Mouse (Mus musculus) Muller cell, postnatal 12 days (primary cell): ENCODE results near the gene Hyal1.

ENCODE experiments used
- DNase-seq: peaks from one replicate; pipeline ENCODE4 v3.0.0-alpha.2; 2015; ENCODE audit errors: inconsistent ontology term

The Hyal1 gene

GRCm38 (mm10) chr9:107617461-107617860 lies 40.7 kb downstream of the Hyal1 start:
- DNase-seq = no peak

GRCm38 (mm10) chr9:107618098-107618497 lies 41.4 kb downstream of the Hyal1 start:
- DNase-seq = no peak

- DNase-seq = peak; percentile 81
Observed at GRCm38 (mm10) chr9:107618778-107619545, 42.2 kb downstream of the Hyal1 start.

- DNase-seq = peak; percentile 89
Observed at GRCm38 (mm10) chr9:107619546-107619879, 42.8 kb downstream of the Hyal1 start.

- peak; percentile 62 for DNase-seq
Observed at GRCm38 (mm10) chr9:107620954-107621353, 44.2 kb downstream of the Hyal1 start.

- DNase-seq = no peak
Observed at GRCm38 (mm10) chr9:107624539-107624938, 47.8 kb downstream of the Hyal1 start.

- DNase-seq = no peak
Observed at GRCm38 (mm10) chr9:107624951-107625350, 48.2 kb downstream of the Hyal1 start.

- DNase-seq = no peak
Observed at GRCm38 (mm10) chr9:107625351-107626128, 48.8 kb downstream of the Hyal1 start.

GRCm38 (mm10) chr9:107626158-107626843 lies 49.6 kb downstream of the Hyal1 start:
- DNase-seq = peak; percentile 95

- DNase-seq = peak; percentile 94
Observed at GRCm38 (mm10) chr9:107626844-107627277, 50.1 kb downstream of the Hyal1 start.

GRCm38 (mm10) chr9:107627387-107628255 lies 50.9 kb downstream of the Hyal1 start:
- DNase-seq = no peak

- no peak for DNase-seq
Observed at GRCm38 (mm10) chr9:107628721-107629410, 52.1 kb downstream of the Hyal1 start.

GRCm38 (mm10) chr9:107629411-107629730 lies 52.6 kb downstream of the Hyal1 start:
- no peak for DNase-seq

- DNase-seq = peak; percentile 74
Observed at GRCm38 (mm10) chr9:107629901-107630425, 53.2 kb downstream of the Hyal1 start.

GRCm38 (mm10) chr9:107630576-107630975 lies 53.8 kb downstream of the Hyal1 start:
- DNase-seq = peak; percentile 90
